Mouse (Mus musculus): ENCODE data around the gene Fhl2.

GRCm38 (mm10) chr1:43201796-43202195, 5.0 kb upstream of the Fhl2 start:
- TF ChIP-seq CTCF (IDR thresholded peaks at IDR 0.05; ENCODE audit: low read depth, low read length) (no peak), POLR2A (IDR thresholded peaks at IDR 0.05; ENCODE audit: extremely low read depth, insufficient read depth, low read length) (no peak)
